Mouse (Mus musculus): ENCODE measurements at regions not wholly inside any gene's neighbourhood (a gene's known extent, or its start where the extent isn't known, plus 50 kb on each side); places are given as distances from the start of the nearest gene placed in this dataset.
"Not testable (repeated sequence)": the region's sequence is repeated elsewhere in the genome, so short reads cannot be mapped to it uniquely, and the experiment has no call there.

GRCm38 (mm10) chr1:164517362-164517761 is 59.2 kb upstream of the Atp1b1 start:
- not testable (repeated sequence) for TF ChIP-seq CTCF, EP300 (IDR thresholded peaks at IDR 0.05; ENCODE audit: low read depth)
